Mouse (Mus musculus): ENCODE measurements around the gene Capzb.

- TF ChIP-seq GATA1 (IDR thresholded peaks at IDR 0.05; ENCODE audit: borderline replicate concordance, low read length) = no peak
- TF ChIP-seq FLI1 (IDR thresholded peaks at IDR 0.05; ENCODE audit: low read length) = no peak
Measured at GRCm38 (mm10) chr4:139142985-139143384, 49.7 kb upstream of the Capzb start.
